Mouse (Mus musculus): ENCODE results near the gene Hs6st3.

DNA sequence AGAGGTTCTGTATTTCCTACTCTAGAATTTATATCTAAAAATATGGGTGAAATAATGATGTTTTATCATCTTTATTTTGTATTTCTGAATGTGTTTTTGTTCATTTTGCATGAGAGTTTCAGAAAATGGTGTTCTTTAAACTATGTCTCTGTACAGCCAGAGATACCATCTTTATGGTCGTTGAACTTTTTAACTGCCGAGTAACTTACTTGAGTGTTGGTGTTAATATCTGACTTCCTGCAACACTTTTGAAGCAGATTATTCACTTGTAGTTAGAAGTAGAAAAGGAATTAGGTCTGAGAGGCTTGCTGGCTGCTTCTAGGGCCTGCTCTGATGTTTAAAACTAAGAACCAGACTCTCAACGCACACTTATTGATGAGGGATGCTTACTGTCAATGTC lies 576.6 kb downstream of the Hs6st3 start:
- TF ChIP-seq GATA1 (IDR thresholded peaks at IDR 0.05; ENCODE audit: low read length), result no peak
- TF ChIP-seq TAL1 (IDR thresholded peaks at IDR 0.05; ENCODE audit: low read length), result no peak
